27 mouse cellular contexts compared by ENCODE assay signal in genomic region chr13:28571716-28572115, GRCm38 (mm10).
"Had no signal": no experiment of that assay in that cellular context is flagged by ENCODE, and none has a peak within 500 bp of the region (broad histone marks: within the 10 kb centered on the region; RNA-seq: fewer than 3 reads in every experiment).

No protein-coding gene starts in this region.

- DNase-seq: gastrocnemius, adult 2 months; gastrocnemius, postnatal 10 days; gastrocnemius, postnatal 25 days; heart, adult 11 months; heart, adult 2 months; heart, postnatal 14 days; heart, postnatal 36 days; kidney, adult 11 months; kidney, adult 2 months; kidney, adult 9 months; kidney, postnatal 14 days; kidney, postnatal 36 days; layer of hippocampus, adult 9-11 months; layer of hippocampus, postnatal 36 days; left cerebral cortex, postnatal 4 days had no signal

- H3K27me3 ChIP-seq: heart, embryonic 13.5 days; heart, embryonic 15.5 days; hindbrain, embryonic 12.5 days; hindbrain, embryonic 15.5 days; kidney, embryonic 15.5 days; limb, embryonic 13.5 days; limb, embryonic 15.5 days; liver, embryonic 12.5 days had no signal

- H3K9ac ChIP-seq: heart, embryonic 13.5 days; heart, embryonic 15.5 days; hindbrain, embryonic 12.5 days; hindbrain, embryonic 15.5 days; kidney, embryonic 15.5 days; limb, embryonic 13.5 days; limb, embryonic 15.5 days; liver, embryonic 12.5 days had no signal

- H3K4me3 ChIP-seq: gastrocnemius, adult 2 months; heart, adult 2 months; heart, embryonic 13.5 days; heart, embryonic 15.5 days; hindbrain, embryonic 12.5 days; hindbrain, embryonic 15.5 days; kidney, embryonic 15.5 days; limb, embryonic 13.5 days; limb, embryonic 15.5 days; liver, embryonic 12.5 days had no signal

- H3K36me3 ChIP-seq: heart, embryonic 13.5 days; heart, embryonic 15.5 days; hindbrain, embryonic 12.5 days; hindbrain, embryonic 15.5 days; kidney, embryonic 15.5 days; limb, embryonic 13.5 days; limb, embryonic 15.5 days; liver, embryonic 12.5 days had no signal

- H3K27ac ChIP-seq: gastrocnemius, adult 2 months; heart, adult 2 months; heart, embryonic 13.5 days; heart, embryonic 15.5 days; hindbrain, embryonic 12.5 days; hindbrain, embryonic 15.5 days; hindbrain, postnatal 0 days; kidney, embryonic 15.5 days; kidney, postnatal 0 days; limb, embryonic 13.5 days; limb, embryonic 15.5 days; liver, embryonic 12.5 days had no signal

- H3K9me3 ChIP-seq: heart, embryonic 13.5 days; heart, embryonic 15.5 days; hindbrain, embryonic 12.5 days; hindbrain, embryonic 15.5 days; kidney, embryonic 15.5 days; limb, embryonic 13.5 days; limb, embryonic 15.5 days; liver, embryonic 12.5 days had no signal

- ATAC-seq: hindbrain, postnatal 0 days; intestine, embryonic 16.5 days had no signal

- H3K4me1 ChIP-seq: hindbrain, embryonic 12.5 days; hindbrain, embryonic 15.5 days; kidney, embryonic 15.5 days had no signal

- H3K4me2 ChIP-seq: heart, embryonic 11.5 days; heart, embryonic 13.5 days; heart, embryonic 15.5 days; hindbrain, embryonic 12.5 days; hindbrain, embryonic 15.5 days; kidney, embryonic 15.5 days; limb, embryonic 13.5 days; limb, embryonic 15.5 days; liver, embryonic 12.5 days had no signal
